Mouse (Mus musculus) embryonic facial prominence, embryonic 13.5 days (tissue): ENCODE results near the gene Med16. TPM values are rescaled to one million over a fixed set of nuclear protein-coding genes. Genes with fewer than 3 reads are reported as not detected.

Experiments used
- microRNA-seq: library from miRNA; unstranded; fragments of <30 nt; microRNA quantifications from one replicate; pipeline ENCODE4, GENCODE M21; 2016
- polyA plus RNA-seq: library from polyadenylated mRNA; unstranded; fragments of >200 nt; fragmentation: Nextera tagmentation; extraction: Ambion mirVana; gene quantifications from 2 replicates; pipeline ENCODE4 v1.2.1, GENCODE M21; 2015

The Med16 gene
- polyA plus RNA-seq, 1 experiment from 2014 or later, result 49.3 TPM

Small RNA genes lying within 50 kb of the gene (microRNA-seq; reads per million reads assigned to microRNA genes)
- not detected for gene Mir6910

Other genes with a start within 250 kb of the Med16 start
- gene Madcam1, start 244.4 kb downstream of the Med16 start, polyA plus RNA-seq, result 11.3 and 11.8 TPM in 2 replicates
- gene Tpgs1, start 239.6 kb downstream of the Med16 start, polyA plus RNA-seq, result 58.1 and 62.1 TPM in 2 replicates
- 102 and 106 TPM in 2 replicates for gene Cdc34, start 226.7 kb downstream of the Med16 start, polyA plus RNA-seq
- 0.81 and 0.84 TPM in 2 replicates for gene Gzmm, start 219.9 kb downstream of the Med16 start, polyA plus RNA-seq
- 703 and 715 TPM in 2 replicates for gene Bsg, start 204.4 kb downstream of the Med16 start, polyA plus RNA-seq
- 0.10 and 0.12 TPM in 2 replicates for gene Hcn2, start 192.3 kb downstream of the Med16 start, polyA plus RNA-seq
- gene Polrmt, start 162.3 kb downstream of the Med16 start, polyA plus RNA-seq, result 42.8 and 50.9 TPM in 2 replicates
- 0.54 and 0.80 TPM in 2 replicates for gene Fgf22, start 153.8 kb downstream of the Med16 start, polyA plus RNA-seq
- 79.2 and 96.5 TPM in 2 replicates for gene Rnf126, start 142.0 kb downstream of the Med16 start, polyA plus RNA-seq
- 7.5 and 8.3 TPM in 2 replicates for gene Fstl3, start 131.7 kb downstream of the Med16 start, polyA plus RNA-seq
- not detected in 2 replicates for gene Prss57, start 118.0 kb downstream of the Med16 start, polyA plus RNA-seq
- gene Palm, start 115.4 kb downstream of the Med16 start, polyA plus RNA-seq, result 105 and 112 TPM in 2 replicates
- 2.5 and 5.2 TPM in 2 replicates for gene Misp, start 87.9 kb downstream of the Med16 start, polyA plus RNA-seq
- 386 and 390 TPM in 2 replicates for gene Ptbp1, start 54.5 kb downstream of the Med16 start, polyA plus RNA-seq
- gene Prtn3, start 34.4 kb downstream of the Med16 start, polyA plus RNA-seq, result 7.3 and 8.5 TPM in 2 replicates
- gene Plppr3, start 34.3 kb downstream of the Med16 start, polyA plus RNA-seq, result 126 and 138 TPM in 2 replicates
- 1.9 TPM in 1 of 2 replicates, not detected in the other for gene Elane, start 22.7 kb downstream of the Med16 start, polyA plus RNA-seq
- gene Cfd, start 18.1 kb downstream of the Med16 start, polyA plus RNA-seq, result not detected in 2 replicates
- gene Gm26602, start 1.9 kb upstream of the Med16 start, polyA plus RNA-seq, result 8.1 and 29.9 TPM in 2 replicates
- gene Kiss1r, start 8.0 kb upstream of the Med16 start, polyA plus RNA-seq, result 0.98 and 1.3 TPM in 2 replicates
- gene R3hdm4, start 12.3 kb upstream of the Med16 start, polyA plus RNA-seq, result 190 and 206 TPM in 2 replicates
- gene Arid3a, start 18.1 kb upstream of the Med16 start, polyA plus RNA-seq, result 5.3 and 6.9 TPM in 2 replicates
- 97.7 and 106 TPM in 2 replicates for gene Wdr18, start 51.2 kb upstream of the Med16 start, polyA plus RNA-seq
- 0.52 and 0.83 TPM in 2 replicates for gene Grin3b, start 61.8 kb upstream of the Med16 start, polyA plus RNA-seq
- gene Tmem259, start 75.4 kb upstream of the Med16 start, polyA plus RNA-seq, result 15.4 and 17.0 TPM in 2 replicates
- gene Cnn2, start 79.7 kb upstream of the Med16 start, polyA plus RNA-seq, result 298 and 319 TPM in 2 replicates
- gene Abca7, start 87.6 kb upstream of the Med16 start, polyA plus RNA-seq, result 2.2 and 2.6 TPM in 2 replicates
- 3.9 and 4.6 TPM in 2 replicates for gene Arhgap45, start 107.7 kb upstream of the Med16 start, polyA plus RNA-seq
- 247 and 265 TPM in 2 replicates for gene Polr2e, start 130.9 kb upstream of the Med16 start, polyA plus RNA-seq
- gene Gpx4, start 138.2 kb upstream of the Med16 start, polyA plus RNA-seq, result 445 and 488 TPM in 2 replicates
- 15.8 and 16.1 TPM in 2 replicates for gene Sbno2, start 196.6 kb upstream of the Med16 start, polyA plus RNA-seq
- gene Stk11, start 206.9 kb upstream of the Med16 start, polyA plus RNA-seq, result 18.5 and 19.0 TPM in 2 replicates
- gene Atp5d, start 229.7 kb upstream of the Med16 start, polyA plus RNA-seq, result 491 and 513 TPM in 2 replicates
- gene Cbarp, start 231.9 kb upstream of the Med16 start, polyA plus RNA-seq, result 6.8 and 9.8 TPM in 2 replicates
- gene Midn, start 239.3 kb upstream of the Med16 start, polyA plus RNA-seq, result 21.2 and 25.7 TPM in 2 replicates